Mouse (Mus musculus) neural tube, embryonic 13.5 days (tissue): ENCODE measurements at regions not wholly inside any gene's neighbourhood (a gene's known extent, or its start where the extent isn't known, plus 50 kb on each side); places are given as distances from the start of the nearest gene placed in this dataset.
A peak's percentile ranks its signal among the peaks of the same experiment; 100 is the strongest.

Experiments
- ATAC-seq: fragments of 200-750 bp; cut with Nextera tagmentation; 2 replicates; pipeline ENCODE4 v1.8.0; 2017; ENCODE audit warnings: low read depth, mild to moderate bottlenecking, moderate TSS enrichment, moderate library complexity
- H3K27ac ChIP-seq: fragments of 300-500 bp; sonication (generic); replicated peaks from 2 replicates; pipeline ENCODE4 v1.5.1; 2015; ENCODE audit warnings: moderate library complexity, mild to moderate bottlenecking, inconsistent platforms
- H3K27me3 ChIP-seq: fragments of 300-500 bp; sonication (generic); 2 replicates; pipeline ENCODE4 v1.6.1; 2015; ENCODE audit warnings: mild to moderate bottlenecking, inconsistent platforms
- H3K36me3 ChIP-seq: fragments of 300-500 bp; sonication (generic); 2 replicates; pipeline ENCODE4 v1.6.1; 2015; ENCODE audit warnings: mild to moderate bottlenecking, inconsistent platforms
- H3K4me1 ChIP-seq: fragments of 300-500 bp; sonication (generic); replicated peaks from 2 replicates; pipeline ENCODE4 v1.6.1; 2015; ENCODE audit warnings: inconsistent platforms
- H3K4me2 ChIP-seq: fragments of 300-500 bp; sonication (generic); 2 replicates; pipeline ENCODE4 v1.6.1; 2015; ENCODE audit warnings: inconsistent platforms, mild to moderate bottlenecking, moderate library complexity
- H3K4me3 ChIP-seq: fragments of 300-500 bp; sonication (generic); 2 replicates; pipeline ENCODE4 v1.5.1; 2015; ENCODE audit warnings: mild to moderate bottlenecking, inconsistent platforms
- H3K9ac ChIP-seq: fragments of 300-500 bp; sonication (generic); 2 replicates; pipeline ENCODE4 v1.6.1; 2015; ENCODE audit warnings: moderate library complexity, mild to moderate bottlenecking, inconsistent platforms
- H3K9me3 ChIP-seq: fragments of 300-500 bp; sonication (generic); 2 replicates; pipeline ENCODE4 v1.6.1; 2016; ENCODE audit warnings: inconsistent platforms
- WGBS: fragments of 180-500 bp; shearing (Covaris S2); methylation state at CpG from one replicate; pipeline ENCODE4 v1.1.7; 2015; 5-methylcytosine and 5-hydroxymethylcytosine counted together

- Histone ChIP-seq H3K4me1 (no peaks in the 10 kb centered on the region), H3K27me3 (no peaks in the 10 kb centered on the region), H3K27ac (no peak overlapping the region), H3K4me3 (no peak overlapping the region), H3K4me2 (no peak overlapping the region), H3K9me3 (no peaks in the 10 kb centered on the region), H3K9ac (no peak overlapping the region), H3K36me3 (no peaks in the 10 kb centered on the region)
- no peak for ATAC-seq
- 83% methylated on average over 7 of the region's 7 CpGs for WGBS
Measured at GRCm38 (mm10) chr6:104309166-104309565, 183.4 kb upstream of the Cntn6 start.

DNA sequence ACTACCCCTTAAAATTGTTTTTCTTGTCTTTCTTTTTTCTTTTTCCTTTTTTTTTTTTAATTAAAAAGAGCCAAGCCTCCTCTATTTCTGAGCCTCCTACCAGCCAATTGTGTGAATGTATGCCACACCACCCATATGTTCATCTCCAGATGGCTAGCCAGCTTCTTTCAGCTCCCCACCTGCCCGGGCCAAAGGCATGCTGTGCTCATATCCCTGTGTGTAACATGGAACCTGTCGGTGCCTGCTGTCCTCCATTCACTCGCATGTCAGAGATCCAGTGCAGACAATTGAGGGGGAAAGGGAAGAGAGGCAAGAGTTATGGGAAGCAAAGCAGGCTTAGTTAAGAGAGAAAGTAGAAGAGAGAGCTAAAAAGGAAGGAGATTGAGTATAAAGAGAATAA, 179.6 kb upstream of the Cntn6 start:
- Histone ChIP-seq H3K9ac (no peak overlapping the region), H3K36me3 (no peaks in the 10 kb centered on the region), H3K4me3 (no peak overlapping the region), H3K4me1 (no peaks in the 10 kb centered on the region), H3K27me3 (no peaks in the 10 kb centered on the region), H3K4me2 (no peak overlapping the region), H3K27ac (no peak overlapping the region), H3K9me3 (no peaks in the 10 kb centered on the region)
- peak; percentile 56; the same call in 1 of the 2 replicates for ATAC-seq
- WGBS = 28% methylated on average over 3 of the region's 3 CpGs

- no peak for ATAC-seq
- H3K4me3 ChIP-seq = no peak overlapping the region
- no peak overlapping the region for H3K4me2 ChIP-seq
- H3K27me3 ChIP-seq = no peaks in the 10 kb centered on the region
- no peaks in the 10 kb centered on the region for H3K9me3 ChIP-seq
- H3K4me1 ChIP-seq = no peaks in the 10 kb centered on the region
- no peak overlapping the region for H3K9ac ChIP-seq
- H3K36me3 ChIP-seq = no peaks in the 10 kb centered on the region
- WGBS = 86% methylated on average over 4 of the region's 4 CpGs
- no peak overlapping the region for H3K27ac ChIP-seq
Measured at GRCm38 (mm10) chr6:104318451-104318850, 174.1 kb upstream of the Cntn6 start.

- H3K9me3 ChIP-seq = no peaks in the 10 kb centered on the region
- no peak overlapping the region for H3K9ac ChIP-seq
- no peak overlapping the region for H3K27ac ChIP-seq
- 63% methylated on average over 5 of the region's 5 CpGs for WGBS
- H3K4me1 ChIP-seq = no peaks in the 10 kb centered on the region
- no peak for ATAC-seq
- no peak overlapping the region for H3K4me3 ChIP-seq
- no peak overlapping the region for H3K4me2 ChIP-seq
- no peaks in the 10 kb centered on the region for H3K27me3 ChIP-seq
- no peaks in the 10 kb centered on the region for H3K36me3 ChIP-seq
Measured at GRCm38 (mm10) chr6:104322182-104322581, 170.4 kb upstream of the Cntn6 start.

GRCm38 (mm10) chr6:104339134-104339848, 153.3 kb upstream of the Cntn6 start:
- H3K9ac ChIP-seq = no peak overlapping the region
- H3K27ac ChIP-seq = no peak overlapping the region
- H3K4me3 ChIP-seq = no peak overlapping the region
- 72% methylated on average over 8 of the region's 8 CpGs for WGBS
- H3K4me1 ChIP-seq = no peaks in the 10 kb centered on the region
- no peaks in the 10 kb centered on the region for H3K27me3 ChIP-seq
- no peak for ATAC-seq
- no peaks in the 10 kb centered on the region for H3K9me3 ChIP-seq
- H3K36me3 ChIP-seq = no peaks in the 10 kb centered on the region
- no peak overlapping the region for H3K4me2 ChIP-seq

DNA sequence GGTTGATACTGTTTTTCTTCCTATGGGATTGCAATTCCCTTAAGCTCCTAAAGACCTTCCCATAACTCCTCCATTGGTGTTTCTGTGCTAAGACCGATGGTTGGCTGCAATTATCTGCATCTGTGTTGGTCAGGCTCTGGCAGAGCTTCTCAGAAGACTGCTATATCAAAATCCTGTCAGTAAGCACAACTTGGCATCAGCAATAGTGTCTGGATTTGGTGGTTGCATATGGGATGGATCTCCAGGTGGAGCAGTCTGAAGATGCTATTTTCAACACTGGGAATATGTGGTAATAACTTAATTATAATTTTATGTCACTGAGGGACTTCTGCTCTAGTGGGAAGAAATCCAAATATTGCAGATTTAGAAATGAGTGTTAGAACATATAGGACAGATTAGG, 148.6 kb upstream of the Cntn6 start:
- WGBS = 82% methylated on average over 1 of the region's 1 CpGs
- Histone ChIP-seq H3K27ac (no peak overlapping the region), H3K9ac (no peak overlapping the region), H3K27me3 (no peaks in the 10 kb centered on the region), H3K9me3 (no peaks in the 10 kb centered on the region), H3K4me3 (no peak overlapping the region), H3K36me3 (no peaks in the 10 kb centered on the region), H3K4me2 (no peak overlapping the region), H3K4me1 (no peaks in the 10 kb centered on the region)
- ATAC-seq = no peak
